Mouse (Mus musculus): ENCODE results near the gene Kank2.
"Not testable (repeated sequence)": the region's sequence is repeated elsewhere in the genome, so short reads cannot be mapped to it uniquely, and the experiment has no call there.

Kank2 gene

GRCm38 (mm10) chr9:21818125-21818524, 19.6 kb upstream of the Kank2 start:
- no peak for DNase-seq (ENCODE audit: low read depth, low spot score)

DNA sequence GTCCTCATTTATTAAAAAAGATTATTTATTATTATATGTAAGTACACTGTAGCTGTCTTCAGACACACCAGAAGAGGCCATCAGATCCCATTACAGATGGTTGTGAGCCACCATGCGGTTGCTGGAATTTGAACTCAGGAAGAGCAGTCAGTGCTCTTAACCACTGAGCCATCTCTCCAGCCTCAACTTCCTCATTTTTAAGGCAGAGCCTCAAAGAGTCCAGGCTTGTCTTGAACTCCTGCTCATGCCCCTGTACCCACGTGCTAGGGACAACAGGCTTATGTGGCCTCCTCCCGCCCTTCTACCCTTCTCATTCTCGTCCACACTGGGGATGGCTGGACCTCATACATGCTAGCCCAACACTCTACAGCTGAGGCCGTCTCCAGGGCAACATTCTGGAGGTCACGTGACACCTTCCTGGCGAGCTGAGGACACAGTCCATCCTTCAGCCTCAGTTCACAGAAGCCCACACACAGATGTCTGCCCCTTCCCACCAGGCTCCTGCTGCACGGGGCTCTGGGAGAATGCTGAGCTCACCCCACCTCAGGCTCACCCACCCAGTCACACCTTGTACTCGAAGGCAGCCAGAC, 18.3 kb upstream of the Kank2 start:
- DNase-seq (ENCODE audit: low read depth, low spot score): no peak

DNA sequence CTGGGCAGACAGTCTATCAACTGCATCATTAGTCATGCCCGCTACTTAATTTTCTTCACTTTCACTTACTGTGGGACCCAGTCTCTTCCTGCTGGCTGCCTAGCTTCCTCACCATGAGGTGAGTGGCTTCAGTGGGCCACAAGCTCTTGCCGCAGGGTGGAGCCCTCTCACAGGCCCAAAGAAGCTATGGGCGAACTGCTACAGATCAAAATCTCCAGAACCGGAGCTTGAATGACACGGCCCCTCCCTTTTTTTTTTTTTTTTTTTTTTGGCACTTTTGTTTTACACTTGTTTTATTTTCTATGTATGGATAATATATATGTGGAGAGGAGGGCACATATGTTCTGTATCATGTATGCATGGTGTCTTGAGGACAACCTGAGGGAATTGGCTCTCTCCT, 12.6 kb upstream of the Kank2 start:
- DNase-seq (ENCODE audit: low read depth, low spot score): no peak

- DNase-seq (ENCODE audit: low read depth, low spot score): peak; percentile 39
Measured at GRCm38 (mm10) chr9:21808561-21808960, 10.0 kb upstream of the Kank2 start.

DNA sequence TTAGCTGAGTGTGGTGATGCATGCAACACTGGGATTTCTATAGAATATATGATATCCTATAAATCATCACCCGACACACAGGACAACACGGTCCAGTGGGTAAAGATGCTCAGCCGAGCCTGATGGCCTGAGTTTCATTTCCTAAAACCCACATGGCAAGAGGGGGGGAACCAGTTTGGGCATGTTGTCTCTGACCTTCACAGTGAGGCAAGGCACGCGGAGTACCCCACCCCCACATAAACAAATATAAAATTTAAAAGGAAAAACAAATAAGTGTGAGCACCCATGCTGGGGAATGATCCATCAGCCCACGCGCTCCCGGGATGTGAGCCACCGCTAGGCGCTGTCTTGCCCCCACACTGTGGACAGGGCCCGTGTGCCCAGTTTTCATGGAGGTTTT, 8.4 kb upstream of the Kank2 start:
- no peak for DNase-seq (ENCODE audit: low read depth, low spot score)

GRCm38 (mm10) chr9:21806363-21806762, 7.8 kb upstream of the Kank2 start:
- DNase-seq (ENCODE audit: low read depth, low spot score): no peak

GRCm38 (mm10) chr9:21803986-21804644, 5.6 kb upstream of the Kank2 start:
- peak; percentile 97 for DNase-seq (ENCODE audit: low read depth, low spot score)

DNA sequence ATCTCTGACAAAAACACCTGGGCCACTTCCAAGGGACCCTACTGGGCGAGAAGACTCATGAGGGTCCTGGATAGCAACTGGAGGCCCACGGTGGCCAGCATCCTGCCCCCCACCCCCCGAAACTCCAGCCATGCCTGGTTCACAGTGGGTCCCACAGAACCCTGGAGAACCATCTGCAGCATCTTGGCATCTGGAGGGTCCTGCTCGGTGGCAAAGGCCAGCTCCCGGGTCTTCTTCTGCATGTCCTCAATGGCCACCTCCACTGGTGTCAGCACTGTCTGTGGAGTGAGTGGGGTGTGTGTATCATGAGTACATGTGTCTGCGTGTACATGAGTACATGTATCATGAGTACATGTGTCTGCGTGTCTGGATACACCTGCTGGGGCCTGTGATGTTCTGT, 3.0 kb upstream of the Kank2 start:
- no peak for DNase-seq (ENCODE audit: low read depth, low spot score)

DNA sequence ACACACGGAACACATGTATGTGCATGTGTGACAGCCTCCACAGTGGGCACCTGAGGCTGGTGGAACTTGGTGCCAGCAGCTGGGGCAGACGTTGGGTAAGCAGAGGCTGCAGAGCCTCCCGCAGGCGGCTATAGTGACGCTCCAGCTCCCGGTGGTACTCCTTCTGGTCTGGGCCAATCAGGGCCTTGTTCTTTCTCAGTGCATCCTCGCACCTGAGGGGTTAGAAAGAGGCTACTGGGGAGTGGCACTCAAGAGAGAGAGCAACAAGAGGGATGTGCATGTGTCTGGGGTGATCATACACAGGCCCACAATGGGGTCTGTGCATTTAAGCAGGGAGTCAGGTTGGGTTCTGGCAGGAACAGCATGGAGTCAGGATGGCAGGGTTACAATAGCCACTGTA, 2.6 kb upstream of the Kank2 start:
- DNase-seq (ENCODE audit: low read depth, low spot score): no peak

DNA sequence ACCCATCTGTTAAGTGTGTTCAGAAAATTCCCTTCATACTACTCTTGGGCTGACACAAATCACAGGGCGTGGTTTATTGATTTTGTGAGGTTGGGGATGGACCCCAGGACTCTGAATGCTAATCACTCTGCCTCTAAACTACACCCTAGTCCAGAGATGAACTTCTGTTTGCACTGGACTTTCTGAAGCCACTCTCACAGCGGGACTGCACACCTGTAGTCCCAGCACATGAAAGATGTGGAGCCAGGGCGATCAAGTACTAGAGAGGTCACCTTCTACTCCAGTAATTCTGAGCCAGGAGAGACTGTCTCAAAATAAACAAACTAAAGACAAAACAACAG, 436 bp upstream of the Kank2 start:
- no peak for DNase-seq (ENCODE audit: low read depth, low spot score)

DNA sequence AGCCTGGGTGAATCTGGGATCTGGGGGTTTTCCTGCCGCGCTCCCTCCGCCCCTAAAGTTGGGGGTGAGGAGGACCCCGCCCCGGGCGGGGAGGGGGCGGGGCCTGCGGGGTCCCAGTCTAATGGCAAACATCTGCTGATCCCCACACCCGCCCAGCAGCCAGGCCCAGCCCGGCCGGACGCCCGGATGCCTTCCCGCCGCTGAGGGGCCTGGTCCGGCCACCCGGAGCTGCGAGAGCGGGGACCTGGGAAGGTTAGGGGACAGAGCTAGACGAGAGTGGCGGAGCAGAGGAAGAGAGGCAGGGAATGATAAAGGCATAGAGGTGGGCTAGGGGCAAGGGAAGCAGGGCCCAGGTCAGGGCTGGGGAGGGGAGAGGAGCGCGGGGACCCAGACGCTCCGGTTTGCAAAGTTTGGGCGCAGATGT, 611 bp downstream of the Kank2 start:
- peak; percentile 61 for DNase-seq (ENCODE audit: low read depth, low spot score)

GRCm38 (mm10) chr9:21796919-21797318, 1.6 kb downstream of the Kank2 start:
- no peak for DNase-seq (ENCODE audit: low read depth, low spot score)

- DNase-seq (ENCODE audit: low read depth, low spot score): peak; percentile 31
Measured at GRCm38 (mm10) chr9:21796259-21796658, 2.3 kb downstream of the Kank2 start.

- DNase-seq (ENCODE audit: low read depth, low spot score): no peak
Measured at GRCm38 (mm10) chr9:21795579-21795978, 3.0 kb downstream of the Kank2 start.

GRCm38 (mm10) chr9:21794925-21795324, 3.6 kb downstream of the Kank2 start:
- DNase-seq (ENCODE audit: low read depth, low spot score): no peak

GRCm38 (mm10) chr9:21794344-21794834, 4.2 kb downstream of the Kank2 start:
- no peak for DNase-seq (ENCODE audit: low read depth, low spot score)

DNA sequence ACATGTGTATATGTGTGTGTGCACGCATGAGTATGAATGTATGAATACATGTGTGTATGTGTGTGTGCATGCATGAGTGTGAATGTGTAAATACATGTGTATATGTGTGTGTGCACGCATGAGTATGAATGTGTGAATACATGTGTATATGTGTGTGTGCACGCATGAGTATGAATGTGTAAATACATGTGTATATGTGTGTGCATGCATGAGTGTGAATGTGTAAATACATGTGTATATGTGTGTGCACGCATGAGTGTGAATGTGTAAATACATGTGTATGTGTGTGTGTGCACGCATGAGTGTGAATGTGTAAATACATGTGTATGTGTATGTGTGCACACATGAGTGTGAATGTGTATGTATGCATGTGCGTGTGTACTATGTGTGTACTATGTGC, 5.0 kb downstream of the Kank2 start:
- not testable (repeated sequence) for DNase-seq (ENCODE audit: low read depth, low spot score)

DNA sequence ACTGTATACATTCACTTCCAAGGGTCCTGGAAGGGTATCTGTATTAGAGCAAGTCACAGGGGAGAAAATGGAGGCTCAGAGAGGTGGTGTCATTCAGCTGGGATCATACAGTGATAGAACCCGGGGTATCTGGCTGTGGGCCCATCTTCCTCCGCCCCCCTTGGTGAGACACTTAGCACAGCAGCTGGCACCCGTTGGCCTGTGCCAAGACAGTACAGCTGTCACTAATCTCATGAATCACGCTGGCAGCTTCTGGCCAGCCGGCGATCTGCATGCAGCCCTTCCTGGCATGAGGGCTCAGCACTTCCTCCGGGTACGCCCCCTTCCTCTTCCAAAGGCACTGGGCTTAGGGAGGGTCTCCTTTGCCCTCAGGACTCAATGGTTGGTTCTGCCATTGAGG, 5.9 kb downstream of the Kank2 start:
- DNase-seq (ENCODE audit: low read depth, low spot score): peak; percentile 74

DNA sequence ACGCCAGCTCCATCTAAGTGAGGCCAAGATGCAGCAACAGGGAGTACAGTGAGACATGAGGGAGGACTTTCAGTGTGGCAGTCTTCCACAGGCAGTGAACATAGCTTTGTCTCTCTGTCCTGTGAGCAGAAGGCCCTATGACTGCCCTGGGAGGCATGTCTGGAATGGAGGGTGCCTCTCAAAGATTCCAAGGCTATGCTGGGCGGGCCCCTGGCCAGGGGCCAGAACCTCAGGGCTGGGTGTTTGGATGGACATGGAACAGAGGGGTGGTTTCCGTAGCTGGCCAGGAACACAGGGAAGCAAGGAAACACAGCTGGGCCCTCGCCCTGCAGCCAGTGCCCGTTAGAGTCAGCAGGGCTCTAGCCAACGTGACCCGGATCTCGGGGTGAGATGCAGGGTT, 6.7 kb downstream of the Kank2 start:
- peak; percentile 97 for DNase-seq (ENCODE audit: low read depth, low spot score)

DNA sequence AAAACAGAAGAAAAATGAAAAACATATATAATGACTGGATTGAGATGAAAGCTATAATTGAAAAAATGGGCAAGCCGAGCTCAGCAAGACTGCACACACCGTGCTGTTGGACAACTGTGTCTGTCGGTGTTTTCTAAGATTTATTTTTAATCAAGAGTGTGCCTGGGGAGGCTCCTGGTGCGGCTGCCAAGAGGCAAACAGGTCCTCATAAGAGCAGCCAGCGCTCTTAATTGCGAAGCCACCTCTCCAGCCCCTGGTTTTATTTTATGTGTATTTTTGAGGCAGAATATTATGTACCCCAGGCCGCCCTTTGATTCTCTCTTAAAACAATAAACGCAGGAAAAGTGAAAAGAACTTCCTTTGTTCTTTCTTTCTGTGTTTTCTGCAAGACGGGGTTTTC, 10.3 kb downstream of the Kank2 start:
- DNase-seq (ENCODE audit: low read depth, low spot score): no peak

- DNase-seq (ENCODE audit: low read depth, low spot score): no peak
Measured at GRCm38 (mm10) chr9:21787654-21788053, 10.9 kb downstream of the Kank2 start.

GRCm38 (mm10) chr9:21786906-21787305, 11.6 kb downstream of the Kank2 start:
- peak; percentile 70 for DNase-seq (ENCODE audit: low read depth, low spot score)

GRCm38 (mm10) chr9:21786309-21786708, 12.2 kb downstream of the Kank2 start:
- not testable (repeated sequence) for DNase-seq (ENCODE audit: low read depth, low spot score)

Data from 3T3-L1 (cell line).